Mouse (Mus musculus): ENCODE results near the gene Isg20l2.
"Not testable (repeated sequence)": the region's sequence is repeated elsewhere in the genome, so short reads cannot be mapped to it uniquely, and the experiment has no call there.

- TF ChIP-seq CTCF (IDR thresholded peaks at IDR 0.05; ENCODE audit: low read depth); EP300 (optimal IDR thresholded peaks at IDR 0.05): not testable (repeated sequence)
Observed at GRCm38 (mm10) chr3:87901959-87902358, 28.2 kb upstream of the Isg20l2 start.

All from stomach, postnatal 0 days (tissue).